Mouse (Mus musculus): Measurements from ENCODE around the gene Cd200r1.
"Not testable (repeated sequence)": the region's sequence is repeated elsewhere in the genome, so short reads cannot be mapped to it uniquely, and the experiment has no call there.

Gene Cd200r1

DNA sequence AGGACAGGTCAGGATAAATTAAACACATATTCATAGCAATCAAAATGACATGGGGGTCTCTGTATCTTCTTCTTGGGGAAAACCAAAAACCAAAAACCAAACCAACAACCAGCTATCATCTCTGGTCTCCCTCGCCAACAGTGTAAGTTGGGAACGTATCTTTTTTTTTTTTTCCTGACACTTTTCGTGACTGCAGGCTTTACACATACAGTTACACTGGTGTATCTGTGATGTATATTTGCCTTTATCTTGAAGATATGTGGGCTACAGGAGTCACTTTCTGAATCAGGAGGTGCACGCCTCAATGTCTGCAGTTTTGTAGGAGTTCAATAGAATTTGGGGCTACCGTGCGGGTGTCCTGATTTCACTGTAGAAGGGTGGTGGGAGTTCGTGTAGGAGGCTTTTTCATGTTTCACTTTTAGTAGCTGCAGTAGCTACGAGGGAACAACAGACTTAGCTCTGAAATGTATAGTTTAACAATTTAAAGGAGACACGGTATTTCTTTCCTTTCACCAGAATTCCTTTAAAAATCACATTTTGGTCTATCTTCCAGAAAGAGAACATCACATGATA is 870 bp downstream of the Cd200r1 start:
- DNase-seq (ENCODE audit: low spot score) = no peak

DNA sequence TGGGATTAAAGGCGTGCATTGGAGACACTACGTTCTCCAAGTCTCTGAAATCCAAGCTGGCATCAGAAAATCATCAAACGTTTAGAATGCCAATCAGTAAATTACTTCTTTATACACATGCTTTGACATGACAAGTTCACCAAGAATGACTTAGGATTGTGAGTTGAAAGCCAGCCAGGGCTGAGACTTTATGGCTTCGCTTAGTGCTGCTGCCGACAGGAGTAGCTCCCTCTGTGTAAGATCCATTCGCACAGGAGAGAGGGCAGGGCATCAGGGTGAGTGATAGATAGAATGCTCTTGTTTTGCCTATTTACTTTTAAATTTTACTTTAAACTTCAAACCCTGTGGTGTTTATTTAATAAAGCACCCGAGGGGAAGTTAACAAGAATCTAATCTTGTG is 2.0 kb downstream of the Cd200r1 start:
- no peak for DNase-seq (ENCODE audit: low spot score)

DNA sequence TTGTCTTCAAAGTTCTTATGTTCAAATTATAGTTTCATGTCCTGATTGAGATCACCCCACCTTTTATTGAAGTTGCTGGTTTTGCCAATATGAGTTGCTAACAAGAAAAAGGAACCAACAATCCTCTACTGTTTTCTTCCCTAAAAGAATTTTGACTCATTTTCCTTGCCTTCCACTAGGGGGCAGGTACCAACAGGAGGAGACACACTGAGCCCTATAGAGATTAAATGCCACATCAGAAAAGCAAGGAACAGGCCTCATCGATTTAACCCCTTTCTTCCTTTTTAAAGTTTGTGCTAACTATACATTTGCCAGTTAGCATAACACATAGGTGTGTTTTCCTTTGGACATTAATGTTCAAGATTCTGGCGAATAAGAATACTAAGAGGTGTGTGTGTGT is 2.4 kb downstream of the Cd200r1 start:
- DNase-seq (ENCODE audit: low spot score) = peak; percentile 74

DNA sequence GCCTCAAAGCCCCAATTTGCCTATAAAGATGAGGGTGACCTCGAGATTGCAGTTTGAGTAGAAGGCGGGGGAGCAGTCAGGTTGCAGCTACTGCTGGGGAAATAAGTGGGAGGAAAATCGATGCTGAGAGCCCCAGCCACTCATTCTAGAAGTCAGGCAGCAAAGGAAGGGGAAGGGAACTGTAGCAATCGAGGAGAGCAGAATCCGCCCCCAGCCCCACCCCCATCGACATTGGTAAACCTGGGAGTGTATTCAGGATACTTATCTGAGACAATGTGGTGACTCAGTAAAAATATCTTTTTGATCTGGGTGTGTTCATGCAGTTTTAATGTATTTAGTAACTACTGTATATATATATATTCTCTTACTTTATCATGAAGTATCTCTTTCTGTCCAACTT is 7.0 kb downstream of the Cd200r1 start:
- DNase-seq (ENCODE audit: low spot score) = no peak

DNA sequence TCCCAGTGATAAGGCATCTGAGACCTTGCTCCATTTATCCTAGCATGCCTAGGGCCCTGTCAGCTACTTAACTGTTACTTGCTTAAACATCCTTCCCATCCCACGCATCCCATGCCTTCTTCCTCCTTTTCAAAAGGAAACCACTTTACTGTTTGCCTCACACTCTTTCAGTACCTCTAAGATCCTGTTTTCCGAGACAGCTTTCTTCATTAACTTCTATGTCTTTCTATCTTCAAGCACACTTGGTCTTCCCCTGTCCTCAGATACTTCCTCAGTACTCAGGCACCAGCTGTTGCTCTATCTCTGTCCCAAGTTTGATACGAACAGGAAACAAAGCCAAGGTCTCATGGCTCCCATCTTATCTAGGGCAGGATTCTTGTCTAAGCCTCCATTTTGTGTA is 8.1 kb downstream of the Cd200r1 start:
- DNase-seq (ENCODE audit: low spot score) = no peak

DNA sequence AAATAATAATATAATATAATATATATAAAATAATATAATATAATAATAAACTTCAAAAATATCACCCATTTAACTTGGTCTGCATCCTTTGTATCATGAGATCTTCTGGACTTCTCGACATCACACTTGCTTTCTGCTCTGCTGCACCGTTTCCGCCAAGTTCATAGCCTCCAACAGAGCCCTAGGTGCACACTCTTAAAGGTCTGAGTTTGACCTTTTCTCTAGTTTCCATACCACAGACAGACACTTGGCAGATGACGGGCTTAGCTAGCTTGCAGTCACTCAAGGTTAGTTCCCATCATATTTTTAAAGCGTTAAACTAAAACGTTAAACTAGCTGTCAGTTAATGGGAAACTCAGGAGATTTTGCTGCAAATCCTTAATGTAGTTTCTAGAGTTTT is 8.7 kb downstream of the Cd200r1 start:
- no peak for DNase-seq (ENCODE audit: low spot score)

DNA sequence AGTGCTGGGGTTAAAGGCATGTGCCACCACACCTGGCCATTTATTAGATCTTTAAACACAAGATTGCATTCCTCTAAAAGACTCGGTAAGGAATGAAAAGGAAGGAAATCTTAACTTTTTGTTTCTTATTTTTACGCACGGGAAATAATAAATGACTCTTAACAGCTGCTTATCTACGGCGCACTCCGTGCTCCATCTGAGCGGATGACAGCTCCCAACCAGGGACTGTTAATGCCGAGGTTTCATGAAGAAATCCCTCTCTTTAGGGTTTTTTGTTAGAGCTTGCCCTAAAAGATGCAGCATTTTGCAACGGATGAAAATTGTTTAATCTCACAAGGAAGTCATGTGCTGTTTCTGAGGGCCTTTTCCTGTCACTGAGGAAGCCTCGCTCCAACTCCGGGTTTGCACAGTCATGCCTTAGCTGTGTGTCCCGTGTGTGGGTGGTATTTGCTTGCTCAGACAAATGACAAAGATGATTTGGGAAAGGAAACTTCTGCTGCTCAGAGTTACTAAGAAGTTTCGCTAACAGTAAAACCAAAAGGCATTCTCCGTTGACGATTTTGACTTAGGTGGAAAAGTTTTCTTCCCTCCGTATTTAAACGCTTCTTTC is 13.1 kb downstream of the Cd200r1 start:
- DNase-seq (ENCODE audit: low spot score) = no peak

DNA sequence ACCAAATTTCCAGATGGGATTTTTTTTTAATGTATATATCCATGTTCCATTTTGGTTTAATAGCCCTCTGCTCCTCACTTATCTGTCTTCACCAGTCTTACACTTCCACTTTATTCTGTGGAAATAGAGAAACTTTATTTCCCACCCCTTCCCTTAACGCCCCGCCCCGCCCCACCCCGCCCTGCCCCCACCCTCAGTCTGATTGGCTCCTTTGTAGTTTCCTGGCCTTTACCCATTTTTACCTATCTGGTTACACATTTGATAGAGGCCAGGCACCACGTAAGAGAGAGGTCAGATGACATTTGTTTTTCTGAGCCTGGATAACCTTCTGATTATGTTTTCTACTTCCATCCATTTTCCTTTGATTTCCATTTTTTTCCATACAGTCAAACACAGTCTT is 14.0 kb downstream of the Cd200r1 start:
- no peak for DNase-seq (ENCODE audit: low spot score)

DNA sequence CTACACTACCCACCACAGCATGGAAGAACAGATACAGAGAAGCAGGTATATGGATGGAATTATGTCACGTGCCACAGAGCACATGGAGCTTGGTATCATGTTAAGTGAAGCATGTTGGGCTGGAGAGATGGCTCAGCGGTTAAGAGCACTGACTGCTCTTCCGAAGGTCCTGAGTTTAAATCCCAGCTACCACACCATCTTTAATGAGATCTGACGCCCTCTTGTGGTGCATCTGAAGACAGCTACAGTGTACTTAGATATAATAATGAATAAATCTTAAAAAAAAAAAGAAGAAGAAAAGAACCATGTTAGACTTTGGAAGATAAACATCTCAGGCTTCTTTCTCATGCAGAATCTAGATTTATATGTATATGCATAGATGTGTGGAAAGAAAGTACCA is 15.2 kb downstream of the Cd200r1 start:
- DNase-seq (ENCODE audit: low spot score) = no peak

DNA sequence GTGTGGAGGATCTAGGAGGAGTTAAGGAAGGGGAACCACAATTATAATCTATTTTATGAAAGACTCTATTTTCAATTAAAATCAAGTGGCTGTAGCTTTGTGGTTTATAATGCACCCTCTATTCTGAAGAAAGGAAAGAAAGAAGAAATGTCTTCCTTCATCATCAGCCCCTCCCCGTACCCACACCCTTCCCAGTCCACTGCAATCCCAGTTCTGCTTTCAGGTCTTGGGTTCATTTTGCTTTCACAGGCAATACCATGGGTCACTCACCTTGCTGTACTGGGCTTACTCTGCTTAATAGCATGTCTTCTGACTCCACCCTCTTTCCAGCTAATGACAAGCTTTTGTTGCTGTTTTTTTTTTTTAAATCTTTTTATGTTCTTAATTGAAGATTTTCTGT is 21.4 kb downstream of the Cd200r1 start:
- no peak for DNase-seq (ENCODE audit: low spot score)

DNA sequence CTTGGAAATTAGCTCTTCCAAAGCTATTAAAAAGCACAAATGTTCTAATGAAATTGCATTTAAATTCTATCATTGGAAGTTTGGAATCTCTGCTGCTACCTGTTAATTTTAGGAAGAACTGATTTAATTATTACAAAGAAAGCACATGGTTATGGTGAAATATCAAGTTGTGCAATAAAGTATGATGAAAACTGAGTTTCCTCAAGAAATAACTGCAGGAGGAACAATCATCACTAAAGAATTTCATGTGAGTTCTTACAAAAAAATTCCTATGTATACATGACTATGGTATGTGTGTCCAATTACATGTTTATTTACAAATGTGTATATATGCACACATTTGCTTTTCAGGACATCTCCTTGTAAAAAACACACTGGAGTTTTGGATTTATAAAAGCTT is 28.9 kb downstream of the Cd200r1 start:
- no peak for DNase-seq (ENCODE audit: low spot score)

DNA sequence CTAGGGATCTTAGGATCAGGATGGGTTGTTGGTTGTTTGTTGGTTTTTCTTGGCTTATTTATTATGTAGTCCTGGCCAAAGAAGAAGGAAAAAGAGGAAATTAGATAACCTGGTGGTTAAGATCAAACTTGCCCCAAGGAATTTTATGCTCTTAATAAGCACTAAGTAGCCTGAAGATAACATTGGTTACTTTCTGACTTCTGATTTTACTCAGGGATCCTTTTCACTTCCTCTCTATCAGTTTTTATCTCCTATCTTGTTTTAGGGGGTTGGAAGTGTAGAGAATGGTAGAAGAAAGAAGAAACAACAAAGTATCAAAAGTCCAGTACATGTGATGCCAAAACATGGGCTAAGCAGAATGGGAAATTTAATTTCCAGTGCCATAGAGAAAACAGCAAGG is 40.4 kb downstream of the Cd200r1 start:
- DNase-seq (ENCODE audit: low spot score) = no peak

DNA sequence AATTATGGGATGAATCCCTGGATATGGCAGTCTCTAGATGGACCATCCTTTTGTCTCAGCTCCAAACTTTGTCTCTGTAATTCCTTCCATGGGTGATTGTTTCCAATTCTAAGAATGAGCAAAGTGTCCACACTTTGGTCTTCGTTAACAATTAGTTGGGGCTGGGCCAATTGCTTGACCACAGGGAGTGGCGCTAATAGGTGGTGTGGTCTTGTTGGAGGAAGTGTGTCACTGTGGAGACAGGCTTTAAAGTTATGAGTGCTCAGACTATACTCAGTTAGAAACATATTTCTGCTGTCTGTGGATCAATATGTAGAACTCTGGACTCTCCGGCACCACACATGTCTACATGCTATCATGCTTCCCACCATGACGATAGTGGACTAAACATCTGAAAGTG is 44.7 kb downstream of the Cd200r1 start:
- DNase-seq (ENCODE audit: low spot score) = not testable (repeated sequence)

DNA sequence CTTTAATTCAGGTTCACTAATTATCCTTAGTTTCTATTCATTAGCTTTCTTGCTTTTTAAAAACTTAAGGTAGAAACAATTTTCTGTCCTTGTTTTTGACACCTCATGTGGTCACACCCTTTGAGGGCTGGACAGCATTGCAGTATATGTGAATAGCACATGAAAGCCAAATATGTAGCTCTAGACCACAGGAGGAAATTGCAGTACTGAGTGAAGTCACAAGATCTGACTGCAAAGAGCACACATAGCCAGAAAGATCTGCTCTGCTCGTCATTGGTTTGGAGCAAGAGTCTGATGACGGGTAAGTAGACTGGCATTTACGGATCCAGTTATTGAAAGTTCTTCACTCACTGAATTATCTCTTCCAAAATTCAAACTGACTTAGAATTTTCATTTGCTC is 46.0 kb downstream of the Cd200r1 start, which contains the start of gene Cd200r4:
Gene Cd200r4 (plus strand): TSS at position 190 of the 400 bp plus-strand sequence.
- no peak for DNase-seq (ENCODE audit: low spot score)

DNA sequence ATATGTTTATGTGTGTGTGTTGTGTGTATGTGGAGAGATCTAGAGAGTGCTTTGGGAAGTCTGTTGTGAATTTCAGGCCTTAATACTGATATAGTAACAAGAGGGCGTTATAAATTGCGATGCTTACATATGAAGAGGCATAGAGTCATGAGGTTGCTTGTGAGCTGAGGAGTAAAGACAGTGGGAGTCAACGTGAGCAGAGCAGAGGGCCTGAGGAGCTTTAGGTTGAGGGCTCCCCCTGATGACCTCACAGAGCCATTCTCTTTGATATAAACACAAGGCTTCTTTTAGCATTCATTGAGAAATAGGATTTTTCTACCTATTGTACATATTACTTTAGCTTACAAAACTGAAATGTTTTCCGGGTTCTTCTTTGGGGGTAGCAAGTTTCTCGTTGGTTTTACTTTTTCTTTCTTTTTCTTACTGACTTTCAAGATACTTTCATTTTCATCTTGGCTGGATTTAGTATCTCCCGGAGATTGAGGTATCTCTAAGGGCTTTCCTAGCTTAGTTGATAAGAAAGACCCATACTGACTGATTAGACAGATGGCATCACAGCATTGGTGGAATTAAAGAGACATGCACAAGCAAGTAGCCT is 47.0 kb downstream of the Cd200r1 start:
- DNase-seq (ENCODE audit: low spot score) = no peak

DNA sequence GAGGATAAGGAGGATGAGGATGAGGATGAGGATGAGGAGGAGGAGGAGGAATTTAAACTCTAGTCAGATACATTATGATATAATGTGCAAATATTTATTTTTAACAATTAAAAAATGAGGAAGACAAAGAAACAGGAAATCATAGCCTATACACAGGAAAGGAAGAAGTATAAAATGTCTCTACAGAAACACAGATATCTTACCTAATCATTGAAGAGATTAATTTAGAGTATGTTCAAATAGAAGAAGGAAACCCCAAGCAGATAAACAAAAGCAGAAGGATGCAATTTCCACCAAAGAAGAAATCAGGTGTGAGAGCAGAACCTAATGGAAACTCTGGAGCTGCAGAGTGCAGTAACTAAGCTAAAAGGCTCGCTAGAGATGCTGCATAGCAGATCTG is 52.5 kb downstream of the Cd200r1 start:
- DNase-seq (ENCODE audit: low spot score) = no peak

DNA sequence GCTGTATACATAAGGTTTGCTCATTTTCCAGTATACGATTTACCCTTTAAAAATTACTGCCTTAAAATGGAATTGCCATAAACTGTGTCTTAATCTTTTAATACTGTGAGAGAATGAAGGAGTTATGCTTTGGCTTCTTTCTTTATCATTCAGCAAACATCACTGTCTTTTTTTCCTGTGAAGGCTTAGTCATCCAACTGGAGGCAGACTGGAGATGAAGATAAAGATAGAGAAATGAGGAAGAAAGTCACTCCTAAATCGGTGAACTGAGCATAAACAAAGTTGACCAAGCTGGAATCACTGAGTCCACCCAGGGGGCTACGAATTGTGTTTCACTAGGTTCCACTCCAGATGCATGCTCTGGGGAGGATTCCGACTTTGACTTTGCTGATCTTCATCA is 55.0 kb downstream of the Cd200r1 start:
- DNase-seq (ENCODE audit: low spot score) = no peak

DNA sequence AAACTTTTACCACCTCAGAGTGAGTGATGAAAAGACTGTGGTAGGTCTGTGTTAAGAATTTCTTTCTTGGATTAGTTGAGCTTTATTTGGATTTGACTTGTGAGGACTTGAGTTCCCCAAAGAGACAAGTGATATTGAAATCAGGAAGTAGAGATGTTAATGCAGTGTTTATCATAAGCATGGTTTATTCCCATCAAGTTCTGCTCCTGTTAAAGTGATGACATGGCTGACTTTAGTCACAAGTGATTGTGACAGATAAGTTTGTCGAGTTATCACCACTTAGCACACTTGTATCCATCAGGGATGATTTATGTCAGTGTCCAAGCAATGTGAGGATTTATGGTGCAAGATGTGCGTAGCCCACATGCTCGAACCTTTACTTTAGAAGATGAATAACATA is 66.8 kb downstream of the Cd200r1 start:
- DNase-seq (ENCODE audit: low spot score) = no peak

DNA sequence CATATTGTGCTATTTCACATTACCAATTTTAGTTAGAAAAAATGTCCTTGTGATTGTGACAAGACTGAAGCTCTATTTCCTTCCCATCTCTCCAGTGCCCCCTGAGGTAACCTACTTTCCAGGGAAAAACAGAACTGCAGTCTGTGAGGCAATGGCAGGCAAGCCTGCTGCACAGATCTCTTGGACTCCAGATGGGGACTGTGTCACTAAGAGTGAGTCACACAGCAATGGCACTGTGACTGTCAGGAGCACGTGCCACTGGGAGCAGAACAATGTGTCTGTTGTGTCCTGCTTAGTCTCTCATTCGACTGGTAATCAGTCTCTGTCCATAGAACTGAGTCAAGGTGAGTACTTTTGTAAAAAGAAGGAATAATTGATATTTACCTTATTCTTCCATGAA is 67.7 kb downstream of the Cd200r1 start:
- DNase-seq (ENCODE audit: low spot score) = not testable (repeated sequence)

Measured in adipocyte (in vitro differentiated cells).